Mouse (Mus musculus) adrenal gland, postnatal 36 days (tissue): ENCODE data around the gene Traf2. TPM values are rescaled to one million over a fixed set of nuclear protein-coding genes. Genes with fewer than 3 reads are reported as not detected.

Experiments
- DNase-seq, 2 experiments: peaks; one replicate each; pipeline ENCODE4 v3.0.0; 2021; ENCODE audit warnings: mixed read lengths in 1 of 2
- long read RNA-seq, 2 experiments: library from polyadenylated mRNA; stranded (forward); transcript quantifications; one replicate each; pipeline ENCODE4 v2.0.0; 2021; ENCODE audit warnings: borderline sequencing depth in 2 of 2
- total RNA-seq, 2 experiments: library from RNA; stranded (reverse); gene quantifications; 2 replicates each; pipeline ENCODE4 v1.2.3; 2021

Traf2 gene
- 10 to 100 TPM; 22.3 to 26.2 TPM for total RNA-seq
- long read RNA-seq, experiment 1, transcript Traf2-202 (11 exons, 2,151 nt) = minor isoform, 8 of 81 reads
- long read RNA-seq, experiment 1, transcript Traf2-201 (11 exons, 3,044 nt) = major isoform, 46 of 81 reads
- long read RNA-seq, experiment 1, partial matches to known transcripts = 22 of 81 reads
- long read RNA-seq, experiment 1, other reads (novel, unspliced or antisense) = 5 of 81 reads
- long read RNA-seq, experiment 2, transcript Traf2-201 (11 exons, 3,044 nt) = major isoform, 11 of 20 reads
- long read RNA-seq, experiment 2, partial matches to known transcripts = 5 of 20 reads
- long read RNA-seq, experiment 2, other reads (novel, unspliced or antisense) = 2 of 20 reads

- peak; percentile 99 for DNase-seq
Measured at GRCm38 (mm10) chr2:25546811-25547491, at the start of gene Traf2. Gene Traf2 (minus strand): TSS chr2:25546940.

GRCm38 (mm10) chr2:25591863-25592262 lies 45.1 kb upstream of the Traf2 start:
- DNase-seq = peak in 1 of 2 experiments; percentile 65

- DNase-seq = no peak
Measured at GRCm38 (mm10) chr2:25588227-25588907, 41.6 kb upstream of the Traf2 start.

GRCm38 (mm10) chr2:25587290-25587689 lies 40.5 kb upstream of the Traf2 start:
- DNase-seq = no peak

- no peak for DNase-seq
Measured at GRCm38 (mm10) chr2:25585601-25586000, 38.9 kb upstream of the Traf2 start.

- no peak for DNase-seq
Measured at GRCm38 (mm10) chr2:25584856-25585255, 38.1 kb upstream of the Traf2 start.

- no peak for DNase-seq
Measured at GRCm38 (mm10) chr2:25584152-25584551, 37.4 kb upstream of the Traf2 start.

- DNase-seq = no peak
Measured at GRCm38 (mm10) chr2:25583571-25583970, 36.8 kb upstream of the Traf2 start.

- no peak for DNase-seq
Measured at GRCm38 (mm10) chr2:25583120-25583481, 36.4 kb upstream of the Traf2 start.

- peak in 1 of 2 experiments; percentile 56 for DNase-seq
Measured at GRCm38 (mm10) chr2:25582466-25583119, 35.9 kb upstream of the Traf2 start.

GRCm38 (mm10) chr2:25581901-25582301 lies 35.2 kb upstream of the Traf2 start:
- DNase-seq = no peak

GRCm38 (mm10) chr2:25581294-25581864 lies 34.6 kb upstream of the Traf2 start, which contains the start of gene Ajm1:
Gene Ajm1 (minus strand): TSS chr2:25581757.
- peak; percentile 56 to 72 for DNase-seq

GRCm38 (mm10) chr2:25580621-25581101 lies 33.9 kb upstream of the Traf2 start:
- DNase-seq = no peak

GRCm38 (mm10) chr2:25579737-25580460 lies 33.2 kb upstream of the Traf2 start:
- DNase-seq = no peak

GRCm38 (mm10) chr2:25578796-25579736 lies 32.3 kb upstream of the Traf2 start:
- no peak for DNase-seq

GRCm38 (mm10) chr2:25577951-25578795 lies 31.4 kb upstream of the Traf2 start:
- DNase-seq = no peak

GRCm38 (mm10) chr2:25576965-25577891 lies 30.5 kb upstream of the Traf2 start:
- DNase-seq = no peak
